Mouse (Mus musculus) embryonic fibroblast, embryonic 13.5 days (primary cell): Measurements from ENCODE around the gene 4931428F04Rik.
"Not testable (repeated sequence)": the region's sequence is repeated elsewhere in the genome, so short reads cannot be mapped to it uniquely, and the experiment has no call there.

Source experiments
- CTCF ChIP-seq: IDR thresholded peaks from 2 replicates; pipeline ENCODE4 v1.5.1; 2011; ENCODE audit warnings: mild to moderate bottlenecking, control low read depth, low read length, moderate library complexity, borderline replicate concordance; ENCODE audit not compliant: insufficient read depth
- POLR2A ChIP-seq: IDR thresholded peaks from 2 replicates; pipeline ENCODE4 v1.6.1; 2011; ENCODE audit warnings: low read depth, mild to moderate bottlenecking, control low read depth, low read length, moderate library complexity

- TF ChIP-seq POLR2A, CTCF: not testable (repeated sequence)
These were observed 57.4 kb downstream of the 4931428F04Rik start for GRCm38 (mm10) chr8:105232321-105232693.
